Mouse (Mus musculus) gastrocnemius, adult 2 months (tissue): ENCODE measurements at regions not wholly inside any gene's neighbourhood (a gene's known extent, or its start where the extent isn't known, plus 50 kb on each side); places are given as distances from the start of the nearest gene placed in this dataset.

Source experiments
- DNase-seq: peaks from one replicate; pipeline ENCODE4 v3.0.0; 2022
- H3K27ac ChIP-seq: fragments of 200-600 bp; 2 replicates; pipeline ENCODE4 v1.8.1; 2022; ENCODE audit warnings: mild to moderate bottlenecking
- H3K4me3 ChIP-seq: fragments of 200-600 bp; 2 replicates; pipeline ENCODE4 v1.8.1; 2022; ENCODE audit warnings: mild to moderate bottlenecking, moderate library complexity
- CTCF ChIP-seq: fragments of 200-600 bp; IDR thresholded peaks from 2 replicates; pipeline ENCODE4 v1.8.1; 2022; ENCODE audit warnings: antibody characterized with exemption, mild to moderate bottlenecking, moderate library complexity
- intact Hi-C: fragments of 180-260 bp; cut with DNase I; formaldehyde crosslinking; loops from one replicate; pipeline ENCODE4 v1.15.1; 2025

DNA sequence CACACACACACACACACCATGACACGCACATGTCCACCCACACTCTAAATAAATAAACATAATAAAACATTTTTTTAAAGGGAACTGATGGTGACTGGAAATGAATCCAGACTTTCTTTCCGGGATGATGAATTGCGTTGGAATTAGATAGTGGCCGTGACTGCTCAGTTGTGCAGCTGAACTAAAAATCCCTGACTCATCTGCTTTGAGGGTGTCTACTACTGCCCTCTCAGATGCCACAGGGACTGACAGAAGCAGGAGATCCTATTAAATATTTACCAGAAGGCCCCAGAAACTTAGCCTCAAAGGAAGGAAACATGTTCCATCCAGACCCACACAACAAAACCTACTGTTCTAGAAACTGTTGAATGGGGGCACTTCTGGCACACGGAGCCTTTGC, 65.7 kb downstream of the Polr2m start:
- no peak overlapping the region for H3K4me3 ChIP-seq
- H3K27ac ChIP-seq: no peak overlapping the region
- no peak for DNase-seq
- no peak for TF ChIP-seq CTCF
- intact Hi-C loops: no loop called here

GRCm38 (mm10) chr9:71418531-71418930, 67.2 kb downstream of the Polr2m start:
- Histone ChIP-seq H3K27ac (no peak overlapping the region), H3K4me3 (no peak overlapping the region)
- peak; percentile 71 for DNase-seq
- intact Hi-C loops: no loop called here
- TF ChIP-seq CTCF: no peak

GRCm38 (mm10) chr9:71417248-71417647, 68.5 kb downstream of the Polr2m start:
- H3K4me3 ChIP-seq: no peak overlapping the region
- no peak for TF ChIP-seq CTCF
- DNase-seq: no peak
- intact Hi-C loops: no loop called here
- H3K27ac ChIP-seq: no peak overlapping the region

DNA sequence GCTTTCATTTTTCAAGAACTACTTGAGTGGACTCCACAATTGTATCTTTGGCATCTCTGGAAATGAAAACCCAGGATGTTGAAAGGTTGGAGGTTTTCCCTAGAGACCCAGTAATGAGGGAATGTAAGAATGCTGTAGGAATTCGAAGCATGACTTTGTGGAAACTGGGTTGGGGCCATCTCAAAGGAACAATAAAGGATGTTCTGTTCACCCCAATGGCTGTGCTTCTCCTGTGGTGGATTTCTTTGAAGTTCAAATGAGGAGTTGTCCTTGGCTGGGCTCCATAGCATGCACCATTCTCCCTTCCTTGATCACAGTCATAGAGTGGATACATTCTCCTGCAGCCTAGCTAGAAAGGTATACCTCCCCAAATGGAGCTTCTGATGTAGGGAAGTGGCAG, 74.6 kb downstream of the Polr2m start:
- no peak for TF ChIP-seq CTCF
- DNase-seq: no peak
- Histone ChIP-seq H3K4me3 (no peak overlapping the region), H3K27ac (no peak overlapping the region)
- intact Hi-C loops: no loop called here

DNA sequence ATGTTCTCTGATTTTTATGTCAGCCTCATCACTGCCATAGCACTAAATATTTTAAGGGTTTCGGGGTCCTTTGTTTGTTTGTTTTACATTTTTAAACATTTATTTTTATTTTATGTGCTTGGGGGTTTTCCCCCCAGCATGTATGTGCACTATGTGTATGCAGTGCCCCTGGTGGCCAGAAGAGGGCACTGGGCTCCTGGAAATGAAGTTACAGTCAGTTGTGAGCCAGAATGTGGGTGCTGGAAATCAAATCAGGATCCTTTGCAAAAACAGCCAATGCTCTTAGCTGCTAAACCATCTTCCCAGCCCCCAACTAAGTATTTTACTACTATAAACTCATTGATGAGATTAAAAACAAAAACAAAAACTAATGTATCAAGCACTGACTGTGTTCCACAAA, 75.8 kb downstream of the Polr2m start:
- peak; percentile 24; the same call in 1 of the 2 replicates for TF ChIP-seq CTCF
- no peak overlapping the region for H3K27ac ChIP-seq
- no peak for DNase-seq
- intact Hi-C loops: no loop called here
- no peak overlapping the region for H3K4me3 ChIP-seq

DNA sequence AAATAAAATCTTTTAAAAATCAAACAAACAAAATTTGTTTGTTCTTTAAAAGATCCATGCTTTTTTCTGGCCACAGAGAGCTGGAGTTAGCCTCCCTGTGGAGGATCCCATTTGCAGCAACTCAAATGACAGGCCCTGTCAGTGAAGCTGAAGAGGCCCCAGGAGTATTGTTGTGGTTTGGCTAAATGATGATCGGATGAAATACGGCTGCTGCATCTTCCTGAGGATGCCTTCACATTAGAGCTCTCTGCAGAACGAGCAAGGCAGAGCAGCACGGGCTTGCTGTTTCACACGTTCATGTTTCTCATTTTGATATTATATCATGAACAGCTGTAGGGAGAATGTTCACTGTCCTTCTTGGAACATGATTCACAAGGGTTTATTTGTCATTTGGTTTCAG, 76.8 kb downstream of the Polr2m start:
- H3K4me3 ChIP-seq: no peak overlapping the region
- no peak overlapping the region for H3K27ac ChIP-seq
- intact Hi-C loops: no loop called here
- no peak for TF ChIP-seq CTCF
- no peak for DNase-seq

DNA sequence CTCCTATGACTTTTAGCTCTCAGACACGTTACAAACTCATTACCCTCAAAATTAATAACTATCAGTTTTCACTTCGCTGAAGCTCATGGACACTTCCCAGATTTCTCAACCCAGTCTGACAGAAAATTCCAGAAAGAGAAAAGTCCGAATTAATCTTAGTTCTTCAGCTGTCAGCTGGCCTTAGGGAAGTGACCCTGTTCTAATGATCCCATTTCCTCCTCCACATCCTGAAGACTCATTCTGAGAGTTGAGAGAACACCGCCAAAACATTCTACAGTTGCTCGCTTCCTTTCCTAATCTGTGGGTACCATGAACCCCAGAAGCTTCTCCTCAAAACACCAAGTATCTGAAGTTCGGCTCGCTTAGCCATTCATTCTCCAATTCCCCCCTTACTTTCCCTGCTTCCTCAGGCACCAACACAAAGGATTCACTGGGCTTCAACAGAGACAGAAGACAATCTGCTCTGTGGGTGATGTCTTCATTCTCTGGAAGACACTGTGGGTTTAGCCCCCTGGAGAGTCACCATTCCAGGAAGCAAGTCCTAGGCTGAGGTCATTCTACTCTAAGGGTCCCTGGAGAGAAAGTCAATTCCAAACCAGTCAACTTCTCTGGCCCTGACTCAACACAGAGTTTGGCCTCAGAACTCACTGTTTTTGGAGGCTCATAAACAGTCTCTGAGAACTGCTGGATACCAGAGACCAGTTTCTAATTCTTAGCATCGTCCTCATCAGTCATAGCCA, 81.2 kb downstream of the Polr2m start:
- DNase-seq: peak; percentile 55
- H3K4me3 ChIP-seq: no peak overlapping the region
- TF ChIP-seq CTCF: no peak
- H3K27ac ChIP-seq: peak overlapping the region; percentile 32; the same call in 1 of the 2 replicates
- intact Hi-C loops: no loop called here

DNA sequence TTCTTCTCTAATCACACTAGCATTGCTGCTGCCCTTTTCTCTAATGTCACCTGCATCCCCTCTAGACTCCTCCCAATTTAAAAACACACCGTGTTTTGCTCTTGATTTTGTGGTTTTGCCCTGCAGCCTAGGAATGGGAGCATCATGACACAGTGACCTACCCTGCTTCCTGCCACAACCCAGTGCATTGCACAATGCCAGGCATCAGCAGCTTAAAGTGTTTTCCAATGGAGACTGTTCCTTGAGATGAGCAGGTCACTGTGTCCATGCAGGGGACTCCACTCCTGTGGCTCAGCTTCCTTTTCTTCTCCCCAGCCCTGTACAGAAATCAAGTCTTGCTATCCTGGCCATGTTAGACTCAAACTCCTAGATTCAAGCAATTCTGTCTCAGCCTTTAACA, 84.1 kb downstream of the Polr2m start:
- H3K27ac ChIP-seq: no peak overlapping the region
- DNase-seq: no peak
- intact Hi-C loops: no loop called here
- no peak for TF ChIP-seq CTCF
- H3K4me3 ChIP-seq: no peak overlapping the region

DNA sequence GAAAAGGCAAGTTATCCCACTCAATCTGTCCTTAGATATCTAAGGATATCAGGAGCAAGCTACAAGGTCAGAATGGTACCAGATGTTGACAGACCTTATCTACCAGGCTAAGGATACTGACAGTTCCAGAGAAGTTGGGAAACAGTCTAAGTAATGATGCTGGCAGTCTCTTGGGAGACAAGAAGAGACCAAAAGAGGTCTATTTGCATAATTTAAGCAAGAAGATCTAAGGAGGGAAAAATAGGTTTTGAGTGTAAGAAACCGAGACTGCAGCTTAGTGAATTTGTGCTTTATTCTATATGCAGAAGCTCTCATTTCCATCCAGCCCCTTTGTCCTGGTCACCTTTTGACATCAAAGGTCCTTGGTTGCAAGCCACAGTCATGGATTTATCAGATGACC, 86.4 kb downstream of the Polr2m start:
- no peak for DNase-seq
- Histone ChIP-seq H3K27ac (no peak overlapping the region), H3K4me3 (no peak overlapping the region)
- TF ChIP-seq CTCF: no peak
- intact Hi-C loops: no loop called here

- 0 out of 2 replicates have a peak overlapping the region, but pooled peaks have one; percentile 24 for H3K27ac ChIP-seq
- H3K4me3 ChIP-seq: no peak overlapping the region
- intact Hi-C loops: no loop called here
- no peak for TF ChIP-seq CTCF
- DNase-seq: peak; percentile 35
Measured at GRCm38 (mm10) chr9:71396784-71397183, 89.0 kb downstream of the Polr2m start.

GRCm38 (mm10) chr9:71390221-71390620, 95.5 kb downstream of the Polr2m start:
- TF ChIP-seq CTCF: no peak
- Histone ChIP-seq H3K27ac (no peak overlapping the region), H3K4me3 (no peak overlapping the region)
- intact Hi-C loops: no loop called here
- DNase-seq: no peak

GRCm38 (mm10) chr9:71387426-71387825, 98.3 kb downstream of the Polr2m start:
- TF ChIP-seq CTCF: no peak
- Histone ChIP-seq H3K4me3 (no peak overlapping the region), H3K27ac (no peak overlapping the region)
- DNase-seq: no peak
- intact Hi-C loops: no loop called here

DNA sequence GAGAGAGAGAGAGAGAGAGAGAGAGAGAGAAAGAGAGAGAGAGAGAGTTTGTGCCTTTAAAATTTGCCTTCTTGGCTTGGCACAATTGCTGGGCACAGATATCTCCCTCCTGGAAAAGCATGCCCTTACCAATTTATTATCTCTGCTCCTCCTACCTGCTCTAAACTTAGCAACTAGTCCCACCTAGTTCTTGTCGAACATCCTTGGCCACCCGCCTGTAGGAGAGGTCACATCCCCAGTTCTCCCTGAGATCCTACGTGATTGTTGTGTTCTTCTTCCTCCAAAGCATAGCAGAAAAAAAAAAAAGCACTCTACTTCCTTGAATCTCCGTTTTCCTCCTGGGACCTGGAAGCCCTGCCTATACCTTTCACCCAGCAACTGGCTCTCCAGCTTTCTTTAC, 101.8 kb downstream of the Polr2m start:
- TF ChIP-seq CTCF: no peak
- Histone ChIP-seq H3K4me3 (no peak overlapping the region), H3K27ac (no peak overlapping the region)
- DNase-seq: no peak
- intact Hi-C loops: no loop called here

DNA sequence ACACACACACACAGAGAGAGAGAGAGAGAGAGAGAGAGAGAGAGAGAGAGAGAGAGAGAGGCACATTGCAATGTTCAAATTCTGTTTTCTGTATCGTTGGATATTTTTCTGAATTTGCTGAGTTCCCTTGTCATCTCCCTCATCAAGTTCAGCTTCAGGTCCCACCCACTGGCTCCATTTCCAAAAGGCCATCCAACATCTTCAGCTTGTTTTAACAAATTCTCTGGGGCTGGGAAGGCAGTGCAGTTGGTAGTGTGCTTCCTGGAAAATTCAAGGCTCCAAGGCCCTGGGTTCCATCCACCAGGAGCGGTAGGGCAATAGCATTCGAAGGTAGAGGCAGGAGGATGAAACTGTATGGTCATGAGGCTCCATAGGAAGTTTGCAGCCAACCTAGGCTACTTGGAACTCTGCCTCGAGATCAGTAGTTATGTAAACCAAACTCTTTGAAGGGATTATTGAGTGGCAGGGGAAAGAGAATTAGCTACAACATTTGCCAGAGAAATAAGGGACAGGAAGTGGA, 105.9 kb downstream of the Polr2m start:
- Histone ChIP-seq H3K4me3 (no peak overlapping the region), H3K27ac (no peak overlapping the region)
- TF ChIP-seq CTCF: no peak
- intact Hi-C loops: no loop called here
- DNase-seq: peak; percentile 23
